In genomic region chr7:142146033-142146432, GRCm38 (mm10) we compare ENCODE assay signal across 10 mouse cellular contexts. TPM values are rescaled to one million over a fixed set of nuclear protein-coding genes. Genes with fewer than 3 reads are reported as not detected.
DNase-seq lines count a peak whose midpoint lies in the region; ATAC-seq and TF ChIP-seq lines count a peak whose summit lies in the region.
"Had no signal": no experiment of that assay in that cellular context is flagged by ENCODE, and none has a peak within 500 bp of the region (broad histone marks: within the 10 kb centered on the region; RNA-seq: fewer than 3 reads in every experiment).

No protein-coding gene starts in this region.

- no peak overlapping the region for H3K4me3 ChIP-seq in kidney, embryonic 14.5 days (ENCODE audit: low read length)
- no peak overlapping the region for H3K4me3 ChIP-seq in ES-E14 (ENCODE audit: insufficient read depth in 1 of 2, low read depth in 1 of 2, low read length in 2 of 2, poor library complexity in 1 of 2, severe bottlenecking in 1 of 2)
- H3K4me3 ChIP-seq: lung, embryonic 15.5 days; stomach, embryonic 15.5 days had no signal

- H3K27ac ChIP-seq in kidney, embryonic 14.5 days (ENCODE audit: low read depth, low read length), result no peak overlapping the region
- H3K27ac ChIP-seq in ES-E14 (ENCODE audit: insufficient read depth, low read depth, low read length, poor library complexity, severe bottlenecking), result no peak overlapping the region
- H3K27ac ChIP-seq: lung, embryonic 15.5 days; stomach, embryonic 15.5 days had no signal

- no peaks in the 10 kb centered on the region for H3K27me3 ChIP-seq in kidney, embryonic 14.5 days (ENCODE audit: control insufficient read depth, insufficient read depth, low read length)
- H3K27me3 ChIP-seq: lung, embryonic 15.5 days; stomach, embryonic 15.5 days had no signal

- 3% methylated on average over 1 of the region's 1 CpGs for WGBS in kidney, embryonic 14.5 days

- no peak overlapping the region for H3K4me2 ChIP-seq in kidney, embryonic 14.5 days (replicated peaks; ENCODE audit: low read depth, low read length)
- H3K4me2 ChIP-seq: lung, embryonic 15.5 days; stomach, embryonic 15.5 days had no signal

- DNase-seq in kidney, adult 11 months, result peak; percentile 21
- DNase-seq in ES-E14 (ENCODE audit: low read depth, low spot score), result peak; percentile 62
- DNase-seq in adrenal gland, adult 8-10 months, result peak; percentile 5
- DNase-seq in fibroblast of lung, adult 2 months (ENCODE audit: low read depth), result peak; percentile 3
- DNase-seq in layer of hippocampus, postnatal 10 days (ENCODE audit: low spot score in 2 of 2), result peak; percentile 27 to 49
- DNase-seq in naive thymus-derived CD4-positive, alpha-beta T cell, adult 2 months (ENCODE audit: low read depth), result peak; percentile 54

- no peak overlapping the region for H3K9ac ChIP-seq in kidney, embryonic 14.5 days (ENCODE audit: low read depth, low read length)
- no peak overlapping the region for H3K9ac ChIP-seq in ES-E14 (ENCODE audit: insufficient read depth, low read depth, low read length, poor library complexity, severe bottlenecking)
- H3K9ac ChIP-seq: lung, embryonic 15.5 days; stomach, embryonic 15.5 days had no signal

- ATAC-seq in kidney, embryonic 14.5 days (ENCODE audit: low FRiP score, low TSS enrichment), result no peak
- ATAC-seq in erythroid progenitor cell, adult 5-6 weeks (replicated peaks; ENCODE audit: low FRiP score, poor library complexity, severe bottlenecking), result no peak

- H3K36me3 ChIP-seq in kidney, embryonic 14.5 days (ENCODE audit: control insufficient read depth, insufficient read depth, low read length), result no peaks in the 10 kb centered on the region
- H3K36me3 ChIP-seq in ES-E14 (ENCODE audit: control insufficient read depth, insufficient read depth, low read length, poor library complexity, severe bottlenecking), result no peaks in the 10 kb centered on the region
- H3K36me3 ChIP-seq: lung, embryonic 15.5 days; stomach, embryonic 15.5 days had no signal

- no peaks in the 10 kb centered on the region for H3K9me3 ChIP-seq in kidney, embryonic 14.5 days (ENCODE audit: control insufficient read depth, low read length)
- H3K9me3 ChIP-seq in ES-E14 (ENCODE audit: control insufficient read depth, insufficient read depth, low read depth, low read length), result no peaks in the 10 kb centered on the region
- H3K9me3 ChIP-seq: lung, embryonic 15.5 days; stomach, embryonic 15.5 days had no signal

- in situ Hi-C loops in ES-E14 (cut with MboI; ENCODE audit: low sequenced_read_pairs in 2 of 2, unreplicated experiment in 2 of 2), result loop anchor here in 1 of 2 experiments (10.0 kb wide), 1 partner anchor 109 kb away; the partner anchor contains the start of gene Gm2431

- no peaks in the 10 kb centered on the region for H3K4me1 ChIP-seq in kidney, embryonic 14.5 days (ENCODE audit: control insufficient read depth, insufficient read depth, low read length)
- peaks cover 0 to 4% of the 10 kb centered on the region in 2 experiments; a peak in 1 of 4 replicates for H3K4me1 ChIP-seq in ES-E14 (ENCODE audit: control insufficient read depth in 2 of 2, insufficient read depth in 2 of 2, low read length in 2 of 2, poor library complexity in 1 of 2)
- H3K4me1 ChIP-seq: lung, embryonic 15.5 days; stomach, embryonic 15.5 days had no signal

TF ChIP-seq in ES-E14, 5 proteins besides CTCF, POLR2A, EP300 and RAD21:
- no peak for TF ChIP-seq MAFK (IDR thresholded peaks at IDR 0.05; ENCODE audit: insufficient read depth, low read depth, low read length)
- no peak for TF ChIP-seq CHD2 (IDR thresholded peaks at IDR 0.05; ENCODE audit: low read depth, low read length)
- no peak for TF ChIP-seq HCFC1 (IDR thresholded peaks at IDR 0.05; ENCODE audit: borderline replicate concordance, insufficient read depth, low read length)
- TF ChIP-seq ZNF384 (IDR thresholded peaks at IDR 0.05; ENCODE audit: low read depth, low read length), result peak; percentile 87
- peak; percentile 45; the same call in 1 of the 2 replicates for TF ChIP-seq ZC3H11A (IDR thresholded peaks at IDR 0.05; ENCODE audit: borderline replicate concordance, low read depth, low read length)

RNA-seq across cellular contexts. Expression of gene Gm45337, which starts 1.6 kb away (rescaled TPM):
- not detected in 2 replicates for polyA plus RNA-seq in kidney, embryonic 14.5 days (2014; fragmentation: Nextera tagmentation; extraction: Ambion mirVana)
- total RNA-seq in ES-E14 (2012; rRNA removed), result not detected in 2 replicates
- not detected for total RNA-seq in adrenal gland, adult 8-10 months (2022)
- total RNA-seq in layer of hippocampus, postnatal 10 days (2021), result not detected
- not detected in 2 replicates for total RNA-seq in erythroid progenitor cell, adult 5-6 weeks (2015; ENCODE audit: low replicate concordance)
- not detected in 2 replicates for total RNA-seq in erythroid progenitor cell, adult 5-6 weeks (2017; ENCODE audit: low replicate concordance)
- polyA plus RNA-seq: lung, embryonic 15.5 days; stomach, embryonic 15.5 days had no signal

RNA-seq across cellular contexts. Expression of gene Gm39115, which starts 10.2 kb away (rescaled TPM):
- polyA plus RNA-seq in kidney, embryonic 14.5 days (2014; fragmentation: Nextera tagmentation; extraction: Ambion mirVana), result not detected in 2 replicates
- total RNA-seq in ES-E14 (2012; rRNA removed), result not detected in 2 replicates
- not detected for total RNA-seq in adrenal gland, adult 8-10 months (2022)
- not detected for total RNA-seq in layer of hippocampus, postnatal 10 days (2021)
- not detected in 2 replicates for total RNA-seq in erythroid progenitor cell, adult 5-6 weeks (2015; ENCODE audit: low replicate concordance)
- not detected in 2 replicates for total RNA-seq in erythroid progenitor cell, adult 5-6 weeks (2017; ENCODE audit: low replicate concordance)
- polyA plus RNA-seq: lung, embryonic 15.5 days; stomach, embryonic 15.5 days had no signal

RNA-seq across cellular contexts. Expression of gene Gm29735, which starts 10.9 kb away (rescaled TPM):
- not detected in 2 replicates for polyA plus RNA-seq in kidney, embryonic 14.5 days (2014; fragmentation: Nextera tagmentation; extraction: Ambion mirVana)
- total RNA-seq in ES-E14 (2012; rRNA removed), result not detected in 2 replicates
- not detected for total RNA-seq in adrenal gland, adult 8-10 months (2022)
- not detected for total RNA-seq in layer of hippocampus, postnatal 10 days (2021)
- not detected in 2 replicates for total RNA-seq in erythroid progenitor cell, adult 5-6 weeks (2015; ENCODE audit: low replicate concordance)
- not detected in 2 replicates for total RNA-seq in erythroid progenitor cell, adult 5-6 weeks (2017; ENCODE audit: low replicate concordance)
- polyA plus RNA-seq: lung, embryonic 15.5 days; stomach, embryonic 15.5 days had no signal

RNA-seq across cellular contexts. Expression of gene Gm4553, which starts 19.5 kb away (rescaled TPM):
- not detected in 2 replicates for polyA plus RNA-seq in kidney, embryonic 14.5 days (2014; fragmentation: Nextera tagmentation; extraction: Ambion mirVana)
- total RNA-seq in ES-E14 (2012; rRNA removed), result not detected in 2 replicates
- total RNA-seq in adrenal gland, adult 8-10 months (2022), result not detected
- not detected for total RNA-seq in layer of hippocampus, postnatal 10 days (2021)
- total RNA-seq in erythroid progenitor cell, adult 5-6 weeks (2015; ENCODE audit: low replicate concordance), result not detected in 2 replicates
- total RNA-seq in erythroid progenitor cell, adult 5-6 weeks (2017; ENCODE audit: low replicate concordance), result not detected in 2 replicates
- polyA plus RNA-seq: lung, embryonic 15.5 days; stomach, embryonic 15.5 days had no signal

RNA-seq across cellular contexts. Expression of gene Gm45618, which starts 25.5 kb away (rescaled TPM):
- not detected in 2 replicates for polyA plus RNA-seq in kidney, embryonic 14.5 days (2014; fragmentation: Nextera tagmentation; extraction: Ambion mirVana)
- total RNA-seq in ES-E14 (2012; rRNA removed), result not detected in 2 replicates
- not detected for total RNA-seq in adrenal gland, adult 8-10 months (2022)
- not detected for total RNA-seq in layer of hippocampus, postnatal 10 days (2021)
- not detected in 2 replicates for total RNA-seq in erythroid progenitor cell, adult 5-6 weeks (2015; ENCODE audit: low replicate concordance)
- not detected in 2 replicates for total RNA-seq in erythroid progenitor cell, adult 5-6 weeks (2017; ENCODE audit: low replicate concordance)
- polyA plus RNA-seq: lung, embryonic 15.5 days; stomach, embryonic 15.5 days had no signal

Comparison
In these comparisons a context has a peak if more than half of its experiments do, and no peak if none do; other contexts are left out.
1. DNase-seq: peak in every context shown above with its lines; median percentile 62 in ES-E14; 54 in naive thymus-derived CD4-positive, alpha-beta T cell, adult 2 months; 38 in layer of hippocampus, postnatal 10 days; 21 in kidney, adult 11 months; 5 in adrenal gland, adult 8-10 months; 3 in fibroblast of lung, adult 2 months.